Mouse (Mus musculus) liver, embryonic 14.5 days (tissue): ENCODE results near the gene Snf8.
A peak's percentile ranks its signal among the peaks of the same experiment; 100 is the strongest.

Experiments
- CTCF ChIP-seq: IDR thresholded peaks from 2 replicates; pipeline ENCODE4 v1.5.1; 2016; ENCODE audit warnings: antibody characterized with exemption, low read depth, control low read depth
- EP300 ChIP-seq: IDR thresholded peaks from 2 replicates; pipeline ENCODE4 v1.6.1; 2016; ENCODE audit warnings: antibody characterized with exemption, low read depth

GRCm38 (mm10) chr11:96091073-96091472 is 56.4 kb downstream of the Snf8 start:
- TF ChIP-seq CTCF (peak; percentile 56), EP300 (no peak)
